ENCODE assay signal across 8 mouse cellular contexts in the genomic region with DNA sequence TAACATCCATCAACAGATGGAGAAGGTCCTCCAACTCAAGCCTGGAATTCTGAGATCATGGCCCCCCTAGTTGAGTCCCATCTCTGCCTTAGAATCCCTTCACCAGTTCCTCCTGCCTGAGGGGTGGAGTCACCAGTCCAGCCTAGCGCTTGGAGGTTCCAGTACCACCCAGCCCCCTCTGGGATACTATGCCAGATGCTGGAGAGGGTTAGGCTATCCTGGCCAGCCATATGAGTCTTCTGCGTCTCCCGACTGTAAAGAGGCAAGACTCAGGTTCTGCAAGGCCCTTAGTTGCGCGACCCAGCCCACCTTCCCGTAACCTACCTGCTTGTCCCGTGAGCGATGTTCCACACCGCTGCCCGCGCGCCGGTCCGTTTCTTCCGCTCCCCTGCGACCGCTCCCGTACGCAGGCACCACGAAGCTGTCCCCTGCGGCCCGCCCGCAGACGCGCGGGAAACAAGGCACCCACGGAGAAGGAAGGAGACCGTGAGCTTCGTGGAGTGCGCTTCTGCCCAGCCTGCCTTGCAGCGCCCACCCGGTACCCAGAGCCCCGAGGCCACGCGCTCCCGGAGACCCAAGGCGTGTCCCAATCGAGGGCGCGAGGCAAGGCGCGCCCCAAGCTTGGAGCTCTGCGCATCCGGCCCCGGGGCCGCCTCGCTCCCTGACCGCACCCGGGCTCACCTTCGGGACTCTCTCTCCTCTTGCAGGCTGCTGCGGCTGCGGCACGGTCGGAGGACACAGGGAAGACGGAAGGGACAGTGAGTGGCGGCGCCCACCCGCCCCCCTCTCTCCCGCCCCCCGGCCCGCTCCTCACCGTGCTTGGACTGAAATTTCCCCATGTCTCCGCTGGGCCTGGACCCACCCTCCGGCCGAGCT. TPM values are rescaled to one million over a fixed set of nuclear protein-coding genes. Genes with fewer than 3 reads are reported as not detected.
DNase-seq lines count a peak whose midpoint lies in the region; ATAC-seq and TF ChIP-seq lines count a peak whose summit lies in the region.

No protein-coding gene starts in this region.

- H3K27ac ChIP-seq in heart, embryonic 13.5 days (replicated peaks): no peak overlapping the region
- H3K27ac ChIP-seq in limb, embryonic 11.5 days (replicated peaks; ENCODE audit: low read depth, low read length): 0 out of 2 replicates have a peak overlapping the region, but pooled peaks have one; percentile 36
- no peak overlapping the region for H3K27ac ChIP-seq in neural tube, embryonic 12.5 days

- no peaks in the 10 kb centered on the region for H3K9me3 ChIP-seq in heart, embryonic 13.5 days
- H3K9me3 ChIP-seq in limb, embryonic 11.5 days (ENCODE audit: control insufficient read depth, low read length): no peaks in the 10 kb centered on the region
- no peaks in the 10 kb centered on the region for H3K9me3 ChIP-seq in neural tube, embryonic 12.5 days

- peaks cover 18% of the 10 kb centered on the region for H3K4me1 ChIP-seq in heart, embryonic 13.5 days
- peaks cover 18% of the 10 kb centered on the region for H3K4me1 ChIP-seq in limb, embryonic 11.5 days (ENCODE audit: control insufficient read depth, insufficient read depth, low read length)
- H3K4me1 ChIP-seq in neural tube, embryonic 12.5 days: peaks cover 8% of the 10 kb centered on the region; the same call in 1 of the 2 replicates

- H3K4me3 ChIP-seq in heart, embryonic 13.5 days: peak overlapping the region; percentile 72
- H3K4me3 ChIP-seq in limb, embryonic 11.5 days (ENCODE audit: low read depth, low read length): peak overlapping the region; percentile 60
- peak overlapping the region; percentile 61 for H3K4me3 ChIP-seq in neural tube, embryonic 12.5 days

- H3K4me2 ChIP-seq in heart, embryonic 13.5 days: peak overlapping the region; percentile 86
- peak overlapping the region; percentile 72 for H3K4me2 ChIP-seq in limb, embryonic 11.5 days (ENCODE audit: low read depth, severe bottlenecking)
- H3K4me2 ChIP-seq in neural tube, embryonic 12.5 days (replicated peaks): peak overlapping the region; percentile 94

- H3K27me3 ChIP-seq in heart, embryonic 13.5 days (replicated peaks): peaks cover 57% of the 10 kb centered on the region
- H3K27me3 ChIP-seq in limb, embryonic 11.5 days (ENCODE audit: control insufficient read depth, insufficient read depth, low read length): peaks cover 3% of the 10 kb centered on the region; the same call in 1 of the 2 replicates
- peaks cover 24% of the 10 kb centered on the region for H3K27me3 ChIP-seq in neural tube, embryonic 12.5 days (replicated peaks)

- H3K36me3 ChIP-seq in heart, embryonic 13.5 days: no peaks in the 10 kb centered on the region
- no peaks in the 10 kb centered on the region; the same call in 1 of the 2 replicates for H3K36me3 ChIP-seq in limb, embryonic 11.5 days (ENCODE audit: control insufficient read depth, insufficient read depth, low read length)
- no peaks in the 10 kb centered on the region for H3K36me3 ChIP-seq in neural tube, embryonic 12.5 days

- 2% methylated on average over 65 of the region's 65 CpGs for WGBS in heart, embryonic 13.5 days
- under 1% methylated on average over 54 of the region's 65 CpGs for WGBS in limb, embryonic 11.5 days
- WGBS in neural tube, embryonic 12.5 days: under 1% methylated on average over 62 of the region's 65 CpGs

- H3K9ac ChIP-seq in heart, embryonic 13.5 days: peak overlapping the region; percentile 83
- peak overlapping the region; percentile 90 for H3K9ac ChIP-seq in limb, embryonic 11.5 days (ENCODE audit: low read length)
- peak overlapping the region; percentile 70 for H3K9ac ChIP-seq in neural tube, embryonic 12.5 days

- no peak for TF ChIP-seq POLR2A in brain, embryonic 14.5 days (IDR thresholded peaks at IDR 0.05; ENCODE audit: borderline replicate concordance, extremely low read depth, insufficient read depth, insufficient read length, poor library complexity, severe bottlenecking)

- DNase-seq in layer of hippocampus, postnatal 10 days (ENCODE audit: low spot score in 2 of 2): peak; percentile 11 to 36
- no peak for DNase-seq in layer of hippocampus, postnatal 25 days (ENCODE audit: extremely low spot score in 1 of 2, low spot score in 1 of 2)
- DNase-seq in brain, embryonic 14.5 days (ENCODE audit: low read depth): peak; percentile 22
- DNase-seq in limb, embryonic 11.5 days (ENCODE audit: low spot score): peak; percentile 61
- DNase-seq in c-Kit-positive CD71-positive TER-119-positive erythroid progenitor cells, embryonic 14.5 days (ENCODE audit: low spot score): no peak

- no peak for ATAC-seq in heart, embryonic 13.5 days (ENCODE audit: extremely low read depth, insufficient number of reproducible peaks, low FRiP score, low TSS enrichment)
- ATAC-seq in limb, embryonic 11.5 days (ENCODE audit: insufficient number of reproducible peaks, low FRiP score, low TSS enrichment, low read depth): peak; percentile 36; the same call in 1 of the 2 replicates
- ATAC-seq in neural tube, embryonic 12.5 days (ENCODE audit: low FRiP score, low read depth): peak; percentile 65
- no peak for ATAC-seq in cerebellum, adult (ENCODE audit: insufficient number of reproducible peaks, low FRiP score, low TSS enrichment)

- no peak for TF ChIP-seq CTCF in brain, embryonic 14.5 days (IDR thresholded peaks at IDR 0.05; ENCODE audit: borderline replicate concordance, extremely low read depth, insufficient read depth, insufficient read length)

RNA-seq across cellular contexts. Expression of gene Nkd2, which starts 0.6 kb away (rescaled TPM):
- 10 to 100 TPM; 12.9 to 15.3 TPM for total RNA-seq in layer of hippocampus, postnatal 10 days (2021)
- total RNA-seq in layer of hippocampus, postnatal 25 days (2021): 1 to 10 TPM; 5.1 to 8.3 TPM
- 14.6 and 19.3 TPM in 2 replicates for polyA plus RNA-seq in brain, embryonic 14.5 days (2012; rRNA removed)
- polyA plus RNA-seq in heart, embryonic 13.5 days (2015; fragmentation: Nextera tagmentation; extraction: Ambion mirVana): 3.4 and 3.9 TPM in 2 replicates
- 49.9 and 55.9 TPM in 2 replicates for polyA plus RNA-seq in limb, embryonic 11.5 days (2014; fragmentation: Nextera tagmentation; extraction: Ambion mirVana)
- polyA plus RNA-seq in neural tube, embryonic 12.5 days (2016; fragmentation: Nextera tagmentation; extraction: Ambion mirVana): 10.9 and 12.6 TPM in 2 replicates

Comparison
In these comparisons a context has a peak if more than half of its experiments do, and no peak if none do; other contexts are left out.
1. DNase-seq: peak in layer of hippocampus, postnatal 10 days (2 of 2), brain, embryonic 14.5 days (single experiment) and limb, embryonic 11.5 days (single experiment); none in layer of hippocampus, postnatal 25 days (0 of 2) and c-Kit-positive CD71-positive TER-119-positive erythroid progenitor cells, embryonic 14.5 days (single experiment).
2. ATAC-seq: peak in limb, embryonic 11.5 days (single experiment) and neural tube, embryonic 12.5 days (single experiment); none in heart, embryonic 13.5 days (single experiment) and cerebellum, adult (single experiment).
3. Peak in every context shown above with its lines, with median percentiles within 50 percentile points of each other: H3K4me2 ChIP-seq, H3K4me3 ChIP-seq and H3K9ac ChIP-seq.